Mouse (Mus musculus) erythroblast, adult 5-6 weeks (primary cell): ENCODE measurements around the gene Gp1bb. TPM values are rescaled to one million over a fixed set of nuclear protein-coding genes. Genes with fewer than 3 reads are reported as not detected.

Source experiments
- ATAC-seq: replicated peaks from 2 replicates; pipeline ENCODE4 v1.8.0; 2016; ENCODE audit warnings: moderate number of reproducible peaks, mild to moderate bottlenecking, moderate TSS enrichment, inconsistent platforms; ENCODE audit not compliant: poor library complexity, low FRiP score, severe bottlenecking
- total RNA-seq, 2 experiments: library from RNA; stranded (forward) in 1 of 2; stranded (reverse) in 1 of 2; fragments of 150-400 nt in 1 of 2; fragments of 200-764, 138-1000 nt in 1 of 2; gene quantifications; 2 replicates each; pipeline versions ENCODE4 v1.2.3 to v1.2.4; 2015 to 2017; ENCODE audit warnings: low replicate concordance in 2 of 2

Gp1bb gene
- total RNA-seq, 2 experiments from 2014 or later = 0.94 to 3.7 TPM

GRCm38 (mm10) chr16:18584901-18585510, 37.2 kb downstream of the Gp1bb start:
- ATAC-seq = no peak

GRCm38 (mm10) chr16:18583673-18584357, 38.4 kb downstream of the Gp1bb start:
- ATAC-seq = no peak

- no peak for ATAC-seq
Measured at GRCm38 (mm10) chr16:18583169-18583568, 39.0 kb downstream of the Gp1bb start.

DNA sequence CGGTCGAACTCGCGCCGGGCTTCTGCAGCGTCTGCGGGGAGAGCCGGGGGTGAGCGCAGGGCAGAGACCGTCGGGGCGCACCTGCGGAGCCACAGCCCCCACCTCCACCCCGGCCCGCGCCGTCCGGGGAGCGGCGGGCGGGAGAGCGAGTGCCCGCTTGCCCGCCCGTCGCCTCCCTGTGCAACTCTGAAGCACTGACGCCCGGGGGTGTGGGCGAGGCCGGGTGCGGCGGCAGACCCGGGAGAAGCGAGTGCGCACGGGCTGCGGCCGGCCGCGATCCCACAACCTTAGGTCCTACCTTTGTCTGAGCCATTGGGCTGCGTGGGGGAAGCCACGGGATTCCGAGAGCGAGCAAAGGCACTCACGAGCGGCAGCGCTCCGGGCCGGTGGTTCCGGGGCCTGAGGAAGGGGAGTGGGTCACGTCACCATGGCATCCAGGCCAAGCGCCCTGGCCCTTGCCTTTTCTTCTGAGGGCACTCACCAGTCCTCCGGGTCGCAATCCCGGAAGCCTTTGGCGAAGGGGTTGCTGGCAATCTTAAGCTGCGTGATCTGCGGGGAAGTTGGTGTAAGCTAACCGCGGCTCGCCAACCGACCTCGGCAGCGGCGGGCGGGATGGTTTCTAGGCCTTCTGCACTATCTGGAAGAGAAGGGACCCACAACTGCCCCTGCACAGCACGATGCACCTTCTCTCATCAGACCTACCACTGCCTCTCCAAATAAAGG, 39.6 kb downstream of the Gp1bb start:
- ATAC-seq = no peak

DNA sequence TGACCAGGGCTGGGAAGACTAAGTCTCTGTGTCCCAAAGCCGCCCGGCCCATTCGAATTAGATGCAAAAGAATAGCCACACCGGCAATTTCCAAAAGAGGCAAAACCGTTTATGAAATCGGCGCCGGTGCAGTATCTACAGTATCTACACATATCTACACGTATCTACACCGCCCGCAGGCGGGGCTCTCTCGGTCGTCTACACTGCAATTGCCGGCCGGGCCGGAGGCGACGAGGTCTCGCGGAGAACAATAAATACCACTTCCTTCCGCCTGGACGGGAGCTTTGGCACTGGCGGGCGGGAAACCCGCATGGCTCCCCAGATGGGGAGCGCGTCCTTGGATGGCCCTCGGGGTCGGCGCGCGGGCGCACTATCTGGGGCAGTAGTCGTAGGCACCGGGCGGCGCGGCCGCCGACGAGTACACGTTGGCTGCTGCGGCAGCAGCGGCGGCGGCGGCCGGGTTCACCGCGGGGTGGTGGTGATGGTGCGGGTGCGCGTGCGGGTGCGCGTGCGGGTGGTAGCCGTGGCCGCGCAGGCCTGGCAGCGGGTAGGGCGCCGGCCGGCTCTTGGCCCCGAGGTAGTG, 40.5 kb downstream of the Gp1bb start:
- no peak for ATAC-seq

DNA sequence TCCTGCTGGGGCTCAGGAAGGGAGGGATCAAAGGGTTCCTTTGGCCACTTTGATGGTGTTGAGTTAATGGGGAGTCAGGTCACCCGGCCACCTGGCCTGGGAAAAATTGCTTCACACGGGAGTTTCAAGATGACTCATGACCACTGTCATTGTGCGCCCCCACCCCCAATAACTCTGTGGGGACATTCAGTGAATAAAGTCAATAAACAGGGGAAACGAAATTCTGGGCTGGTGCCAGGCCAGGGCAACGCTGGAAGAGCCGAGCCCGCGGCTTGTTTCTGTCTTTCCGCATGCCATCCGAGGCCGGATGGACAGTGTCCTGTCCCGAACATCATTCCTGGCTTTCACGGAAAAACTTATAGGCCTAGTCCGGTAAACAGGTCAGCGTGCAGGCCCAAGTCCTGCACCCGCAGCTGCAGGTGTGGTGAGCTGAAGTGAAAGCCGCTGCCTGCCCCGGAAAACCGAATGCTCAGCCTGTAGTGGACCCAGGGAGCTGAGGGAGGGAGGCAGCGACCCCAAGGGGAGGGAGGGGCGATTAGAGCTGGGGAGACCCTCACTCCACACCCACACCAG, 41.1 kb downstream of the Gp1bb start:
- no peak for ATAC-seq

- ATAC-seq = no peak
Measured at GRCm38 (mm10) chr16:18580389-18580788, 41.8 kb downstream of the Gp1bb start.

GRCm38 (mm10) chr16:18577599-18578160, 44.5 kb downstream of the Gp1bb start:
- ATAC-seq = no peak

DNA sequence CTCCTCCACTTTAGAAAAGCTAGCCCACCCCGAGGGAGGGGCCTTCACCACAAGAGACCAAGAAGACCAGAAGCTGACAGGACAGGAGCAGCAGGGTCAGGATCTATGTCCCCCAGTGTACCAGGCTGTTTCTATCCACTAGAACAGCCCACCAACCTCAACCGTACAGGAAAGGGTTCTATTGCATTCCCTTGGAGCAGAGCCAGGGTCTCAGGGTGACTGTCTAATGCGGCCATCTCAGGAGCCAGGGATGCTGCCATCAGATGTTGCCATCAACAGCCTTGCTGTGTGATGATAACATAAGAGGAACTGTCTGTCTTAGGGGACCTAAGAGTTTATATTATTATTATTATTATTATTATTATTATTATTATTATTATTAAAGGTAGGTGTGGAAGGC, 45.1 kb downstream of the Gp1bb start:
- no peak for ATAC-seq

GRCm38 (mm10) chr16:18574196-18574595, 48.0 kb downstream of the Gp1bb start:
- no peak for ATAC-seq

Other genes starting within 250 kb of the Gp1bb start
- gene Txnrd2, start 196.0 kb downstream of the Gp1bb start, total RNA-seq (2015; ENCODE audit: low replicate concordance) = 274 and 358 TPM in 2 replicates
- gene Txnrd2, start 196.0 kb downstream of the Gp1bb start, total RNA-seq (2017; ENCODE audit: low replicate concordance) = 493 and 499 TPM in 2 replicates
- 27.9 and 29.9 TPM in 2 replicates for gene Comt, start 195.6 kb downstream of the Gp1bb start, total RNA-seq (2015; ENCODE audit: low replicate concordance)
- 26.8 and 29.1 TPM in 2 replicates for gene Comt, start 195.6 kb downstream of the Gp1bb start, total RNA-seq (2017; ENCODE audit: low replicate concordance)
- gene Gnb1l, start 123.7 kb downstream of the Gp1bb start, total RNA-seq (2015; ENCODE audit: low replicate concordance) = 2.3 and 10.6 TPM in 2 replicates
- 0.94 and 5.6 TPM in 2 replicates for gene Gnb1l, start 123.7 kb downstream of the Gp1bb start, total RNA-seq (2017; ENCODE audit: low replicate concordance)
- gene Rtl10, start 123.5 kb downstream of the Gp1bb start, total RNA-seq (2015; ENCODE audit: low replicate concordance) = 2.7 TPM in 1 of 2 replicates, not detected in the other
- 1.1 and 4.5 TPM in 2 replicates for gene Rtl10, start 123.5 kb downstream of the Gp1bb start, total RNA-seq (2017; ENCODE audit: low replicate concordance)
- gene Tbx1, start 31.7 kb downstream of the Gp1bb start, total RNA-seq (2015; ENCODE audit: low replicate concordance) = not detected in 2 replicates
- not detected in 2 replicates for gene Tbx1, start 31.7 kb downstream of the Gp1bb start, total RNA-seq (2017; ENCODE audit: low replicate concordance)
- not detected in 2 replicates for gene Gm49601, start 4.0 kb upstream of the Gp1bb start, total RNA-seq (2015; ENCODE audit: low replicate concordance)
- 0.85 TPM in 1 of 2 replicates, not detected in the other for gene Gm49601, start 4.0 kb upstream of the Gp1bb start, total RNA-seq (2017; ENCODE audit: low replicate concordance)
- 13.4 and 19.4 TPM in 2 replicates for gene Sept5, start 7.6 kb upstream of the Gp1bb start, total RNA-seq (2015; ENCODE audit: low replicate concordance)
- 11.7 and 15.2 TPM in 2 replicates for gene Sept5, start 7.6 kb upstream of the Gp1bb start, total RNA-seq (2017; ENCODE audit: low replicate concordance)
- not detected in 2 replicates for gene Cldn5, start 154.4 kb upstream of the Gp1bb start, total RNA-seq (2015; ENCODE audit: low replicate concordance)
- not detected in 2 replicates for gene Cldn5, start 154.4 kb upstream of the Gp1bb start, total RNA-seq (2017; ENCODE audit: low replicate concordance)
- gene Ufd1, start 189.4 kb upstream of the Gp1bb start, total RNA-seq (2015; ENCODE audit: low replicate concordance) = 26.1 and 27.3 TPM in 2 replicates
- 32.5 and 54.9 TPM in 2 replicates for gene Ufd1, start 189.4 kb upstream of the Gp1bb start, total RNA-seq (2017; ENCODE audit: low replicate concordance)
- 21.7 and 23.6 TPM in 2 replicates for gene Cdc45, start 189.6 kb upstream of the Gp1bb start, total RNA-seq (2015; ENCODE audit: low replicate concordance)
- 28.5 and 33.2 TPM in 2 replicates for gene Cdc45, start 189.6 kb upstream of the Gp1bb start, total RNA-seq (2017; ENCODE audit: low replicate concordance)
- gene 2510002D24Rik, start 214.2 kb upstream of the Gp1bb start, total RNA-seq (2015; ENCODE audit: low replicate concordance) = 12.7 and 14.0 TPM in 2 replicates
- 6.3 and 10.9 TPM in 2 replicates for gene 2510002D24Rik, start 214.2 kb upstream of the Gp1bb start, total RNA-seq (2017; ENCODE audit: low replicate concordance)
- not detected in 2 replicates for gene Gm28539, start 214.2 kb upstream of the Gp1bb start, total RNA-seq (2015; ENCODE audit: low replicate concordance)
- 2.9 TPM in 1 of 2 replicates, not detected in the other for gene Gm28539, start 214.2 kb upstream of the Gp1bb start, total RNA-seq (2017; ENCODE audit: low replicate concordance)